Mouse (Mus musculus) embryonic facial prominence, embryonic 13.5 days (tissue): ENCODE results near the gene Wnk2. TPM values are rescaled to one million over a fixed set of nuclear protein-coding genes. Genes with fewer than 3 reads are reported as not detected.

Source experiments
- ATAC-seq: fragments of 200-750 bp; cut with Nextera tagmentation; 2 replicates; pipeline ENCODE4 v1.8.0; 2017; ENCODE audit warnings: low read depth; ENCODE audit not compliant: insufficient number of reproducible peaks, insufficient read depth, low FRiP score, low TSS enrichment
- H3K27ac ChIP-seq: fragments of 300-500 bp; sonication (generic); 2 replicates; pipeline ENCODE4 v1.5.1; 2015; ENCODE audit warnings: moderate library complexity, mild to moderate bottlenecking, inconsistent platforms
- H3K27me3 ChIP-seq: fragments of 300-500 bp; sonication (generic); 2 replicates; pipeline ENCODE4 v1.6.1; 2015; ENCODE audit warnings: mild to moderate bottlenecking, inconsistent platforms
- H3K36me3 ChIP-seq: fragments of 300-500 bp; sonication (generic); 2 replicates; pipeline ENCODE4 v1.6.1; 2015; ENCODE audit warnings: mild to moderate bottlenecking, inconsistent platforms
- H3K4me1 ChIP-seq: fragments of 300-500 bp; sonication (generic); 2 replicates; pipeline ENCODE4 v1.6.1; 2015; ENCODE audit warnings: inconsistent platforms
- H3K4me2 ChIP-seq: fragments of 300-500 bp; sonication (generic); 2 replicates; pipeline ENCODE4 v1.6.1; 2015; ENCODE audit warnings: moderate library complexity, mild to moderate bottlenecking, inconsistent platforms
- H3K4me3 ChIP-seq: fragments of 300-500 bp; sonication (generic); 2 replicates; pipeline ENCODE4 v1.5.1; 2015; ENCODE audit warnings: mild to moderate bottlenecking, inconsistent platforms
- H3K9ac ChIP-seq: fragments of 300-500 bp; sonication (generic); 2 replicates; pipeline ENCODE4 v1.6.1; 2015; ENCODE audit warnings: mild to moderate bottlenecking, inconsistent platforms
- H3K9me3 ChIP-seq: fragments of 300-500 bp; sonication (generic); 2 replicates; pipeline ENCODE4 v1.6.1; 2016; ENCODE audit warnings: inconsistent platforms
- WGBS: fragments of 180-500 bp; shearing (Covaris S2); methylation state at CpG from one replicate; pipeline ENCODE4 v1.1.7; 2015; ENCODE audit warnings: mixed read lengths; 5-methylcytosine and 5-hydroxymethylcytosine counted together
- polyA plus RNA-seq: library from polyadenylated mRNA; unstranded; fragments of >200 nt; fragmentation: Nextera tagmentation; extraction: Ambion mirVana; gene quantifications from 2 replicates; pipeline ENCODE4 v1.2.1, GENCODE M21; 2015

The Wnk2 gene
- polyA plus RNA-seq, 1 experiment from 2014 or later: 2.5 TPM

GRCm38 (mm10) chr13:48998591-48998990 lies 149.2 kb downstream of the Wnk2 start:
- Histone ChIP-seq H3K9ac (no peak overlapping the region), H3K4me3 (no peak overlapping the region), H3K4me1 (no peaks in the 10 kb centered on the region), H3K4me2 (no peak overlapping the region), H3K27ac (no peak overlapping the region), H3K9me3 (no peaks in the 10 kb centered on the region), H3K36me3 (no peaks in the 10 kb centered on the region), H3K27me3 (no peaks in the 10 kb centered on the region)
- no peak for ATAC-seq
- 12% methylated on average over 6 of the region's 6 CpGs for WGBS

GRCm38 (mm10) chr13:48996731-48997130 lies 151.1 kb downstream of the Wnk2 start:
- Histone ChIP-seq H3K4me2 (no peak overlapping the region), H3K9me3 (no peaks in the 10 kb centered on the region; the same call in 1 of the 2 replicates), H3K27me3 (no peaks in the 10 kb centered on the region), H3K36me3 (no peaks in the 10 kb centered on the region), H3K27ac (no peak overlapping the region), H3K9ac (no peak overlapping the region), H3K4me3 (no peak overlapping the region), H3K4me1 (no peaks in the 10 kb centered on the region)
- ATAC-seq: no peak
- 78% methylated on average over 4 of the region's 4 CpGs for WGBS

GRCm38 (mm10) chr13:48994903-48995302 lies 152.9 kb downstream of the Wnk2 start:
- WGBS: 30% methylated on average over 3 of the region's 3 CpGs
- Histone ChIP-seq H3K27ac (no peak overlapping the region), H3K4me1 (no peaks in the 10 kb centered on the region), H3K4me3 (no peak overlapping the region), H3K9me3 (no peaks in the 10 kb centered on the region; the same call in 1 of the 2 replicates), H3K36me3 (no peaks in the 10 kb centered on the region), H3K9ac (no peak overlapping the region), H3K4me2 (no peak overlapping the region), H3K27me3 (no peaks in the 10 kb centered on the region)
- ATAC-seq: no peak

GRCm38 (mm10) chr13:48992914-48993313 lies 154.9 kb downstream of the Wnk2 start:
- Histone ChIP-seq H3K27ac (no peak overlapping the region), H3K9me3 (no peaks in the 10 kb centered on the region; the same call in 1 of the 2 replicates), H3K9ac (no peak overlapping the region), H3K4me1 (no peaks in the 10 kb centered on the region), H3K36me3 (no peaks in the 10 kb centered on the region), H3K27me3 (no peaks in the 10 kb centered on the region), H3K4me3 (no peak overlapping the region), H3K4me2 (no peak overlapping the region)
- no peak for ATAC-seq

GRCm38 (mm10) chr13:48990138-48990537 lies 157.7 kb downstream of the Wnk2 start:
- no peak overlapping the region for H3K27ac ChIP-seq
- H3K9ac ChIP-seq: no peak overlapping the region
- H3K4me2 ChIP-seq: no peak overlapping the region
- 91% methylated on average over 2 of the region's 2 CpGs for WGBS
- H3K4me1 ChIP-seq: no peaks in the 10 kb centered on the region
- no peaks in the 10 kb centered on the region; the same call in 1 of the 2 replicates for H3K9me3 ChIP-seq
- no peak for ATAC-seq
- H3K27me3 ChIP-seq: no peaks in the 10 kb centered on the region
- no peaks in the 10 kb centered on the region for H3K36me3 ChIP-seq
- no peak overlapping the region for H3K4me3 ChIP-seq

Other genes starting within 250 kb of the Wnk2 start
- 24.8 and 25.1 TPM in 2 replicates for gene Fam120a, start 180.0 kb downstream of the Wnk2 start, polyA plus RNA-seq
- gene Ninj1, start 39.5 kb upstream of the Wnk2 start, polyA plus RNA-seq: 44.9 and 48.0 TPM in 2 replicates
- gene Card19, start 68.0 kb upstream of the Wnk2 start, polyA plus RNA-seq: 65.2 and 66.4 TPM in 2 replicates
- gene Susd3, start 100.7 kb upstream of the Wnk2 start, polyA plus RNA-seq: 1.5 and 2.8 TPM in 2 replicates
- gene Fgd3, start 172.3 kb upstream of the Wnk2 start, polyA plus RNA-seq: 0.55 and 1.00 TPM in 2 replicates
- gene Bicd2, start 193.6 kb upstream of the Wnk2 start, polyA plus RNA-seq: 33.1 and 35.0 TPM in 2 replicates